Mouse (Mus musculus): Measurements from ENCODE around the gene Cald1.

Cald1 gene

DNA sequence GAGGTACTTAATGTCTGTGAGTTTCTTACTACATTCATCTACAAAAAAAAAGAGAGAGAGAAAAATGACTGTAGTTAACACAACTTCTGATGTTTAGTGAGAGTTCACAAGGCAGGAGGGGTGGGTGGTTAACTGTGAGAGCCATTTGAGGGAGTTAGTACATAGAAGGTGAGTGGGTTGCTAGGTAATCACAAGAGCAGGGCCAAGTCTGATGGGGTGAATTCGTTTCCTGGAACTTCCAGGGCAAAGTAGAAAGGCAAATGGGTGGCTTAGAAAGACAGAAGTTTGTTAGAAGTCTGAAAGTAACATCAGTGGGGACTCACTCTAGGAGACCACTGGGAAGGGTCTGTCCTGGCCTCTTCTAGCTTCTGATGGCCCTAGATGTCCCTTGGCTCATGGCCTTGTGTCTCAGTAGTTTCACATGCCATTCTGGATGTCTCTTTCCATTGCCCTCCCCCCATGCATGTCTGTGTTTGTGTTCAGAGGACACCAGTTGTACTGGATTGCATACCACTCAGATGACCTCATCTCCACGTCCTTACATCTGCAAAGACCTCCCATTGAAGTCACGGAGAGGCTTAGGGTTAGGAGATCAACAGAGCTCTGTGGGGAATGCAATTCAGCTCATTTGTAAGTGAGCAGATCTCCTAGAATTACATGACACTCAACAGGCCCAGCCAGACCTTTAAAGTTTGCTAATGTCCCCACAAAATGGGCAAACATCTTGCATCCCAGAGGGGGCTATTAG lies 118.8 kb downstream of the Cald1 start:
- DNase-seq (ENCODE audit: low read depth, low spot score): no peak

DNA sequence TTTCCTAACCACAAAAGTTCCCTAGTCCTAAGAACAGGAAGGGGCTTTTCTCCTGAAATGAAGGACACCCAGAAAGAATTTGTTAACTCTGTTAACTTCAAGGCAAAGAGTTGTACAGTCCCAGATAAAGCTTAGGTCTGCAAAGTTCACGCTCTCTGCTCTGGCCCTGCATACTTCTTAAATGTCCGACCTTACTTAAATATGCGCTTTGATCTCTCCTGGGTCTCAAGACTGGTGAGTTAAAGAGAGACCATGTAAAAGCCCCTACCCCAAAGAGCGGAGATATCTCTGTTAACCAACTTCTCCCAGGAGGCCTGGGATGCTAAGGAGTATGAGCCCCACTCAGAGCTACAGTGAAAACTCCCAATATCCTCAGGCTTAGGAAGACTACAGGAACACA lies 119.4 kb downstream of the Cald1 start:
- no peak for DNase-seq (ENCODE audit: low read depth, low spot score)

DNA sequence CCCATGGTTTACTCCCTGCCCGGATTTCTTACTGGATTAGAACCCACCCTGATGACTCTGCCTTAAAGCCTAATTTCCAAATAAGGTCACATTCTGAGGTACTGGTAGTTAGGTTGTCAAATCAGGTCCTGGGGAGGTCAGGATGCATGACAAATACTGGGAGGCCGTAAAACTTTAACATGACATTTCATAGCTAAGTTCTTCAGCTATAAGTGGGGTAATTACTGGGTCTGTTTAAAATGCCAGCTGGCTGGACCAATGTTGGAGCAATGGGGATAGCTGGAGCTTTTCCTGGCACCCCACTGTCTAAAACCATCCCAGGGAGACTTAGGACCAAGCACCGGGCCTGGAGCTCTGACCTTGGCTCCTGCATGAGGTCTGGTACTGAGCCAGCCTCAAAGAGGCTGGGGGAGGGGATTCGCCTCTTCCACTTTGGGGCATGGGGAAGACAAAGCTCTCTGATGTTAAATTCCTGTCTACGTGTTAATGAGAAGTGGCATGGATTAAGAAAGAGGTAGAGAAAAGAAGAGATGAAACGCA lies 120.9 kb downstream of the Cald1 start:
- no peak for DNase-seq (ENCODE audit: low read depth, low spot score)

DNA sequence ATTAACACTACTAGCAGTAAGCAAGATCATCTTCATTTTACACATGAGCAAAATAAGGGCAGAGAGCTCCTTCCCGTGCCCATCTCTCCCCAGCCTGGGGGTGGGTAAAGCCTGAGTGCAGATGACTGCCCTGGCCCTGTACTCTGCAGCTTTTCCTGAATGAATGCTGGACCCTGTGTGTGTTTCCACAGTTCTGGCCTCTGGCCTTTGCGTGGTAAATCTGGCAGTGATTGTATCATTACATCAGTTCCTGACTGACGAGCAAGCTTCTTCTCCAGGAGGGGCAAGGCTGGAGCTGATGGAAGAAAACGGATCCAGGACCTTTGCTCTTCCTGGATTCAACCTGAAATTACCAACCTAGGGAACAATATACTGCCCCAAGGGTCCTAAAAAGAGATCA lies 122.1 kb downstream of the Cald1 start:
- DNase-seq (ENCODE audit: low read depth, low spot score): no peak

DNA sequence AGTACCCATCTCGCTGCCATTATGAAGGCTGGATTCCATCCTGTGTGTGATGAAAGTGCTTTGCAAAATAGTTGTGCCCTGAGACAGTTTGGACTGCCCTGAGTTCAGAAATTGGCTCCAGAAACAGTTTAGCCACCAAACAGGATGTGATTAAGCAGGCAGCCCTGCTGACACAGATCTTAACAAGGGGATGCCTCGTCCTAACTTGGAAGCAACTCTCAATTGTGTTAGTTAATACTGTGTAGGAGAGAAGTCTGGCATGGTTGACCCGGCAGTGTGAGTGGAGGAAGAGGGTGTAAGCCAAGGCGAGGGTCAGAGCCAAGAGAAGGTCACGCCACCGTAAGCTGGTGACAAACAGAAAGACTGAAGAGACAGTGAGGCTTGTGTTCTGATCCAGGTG lies 123.4 kb downstream of the Cald1 start:
- no peak for DNase-seq (ENCODE audit: low read depth, low spot score)

DNA sequence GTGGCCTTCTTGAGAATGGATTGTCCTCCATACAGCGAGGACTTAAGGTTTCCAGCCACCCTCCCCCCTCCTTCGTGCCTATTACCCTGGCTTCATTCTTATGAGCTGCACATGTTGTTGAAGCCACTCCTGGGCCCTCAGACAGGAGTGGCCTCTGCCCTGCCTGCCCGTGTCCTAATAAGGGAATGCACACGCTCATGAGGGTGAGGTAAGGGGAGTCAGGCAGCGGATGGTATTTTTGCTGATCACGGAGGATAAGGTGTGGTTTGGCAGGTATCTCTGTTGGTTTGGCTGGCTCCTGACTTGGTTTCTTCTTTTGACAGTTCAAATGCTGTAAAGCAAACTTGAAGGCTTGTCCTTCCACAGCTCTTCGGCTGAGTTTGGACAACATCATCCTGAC lies 124.4 kb downstream of the Cald1 start:
- no peak for DNase-seq (ENCODE audit: low read depth, low spot score)

DNA sequence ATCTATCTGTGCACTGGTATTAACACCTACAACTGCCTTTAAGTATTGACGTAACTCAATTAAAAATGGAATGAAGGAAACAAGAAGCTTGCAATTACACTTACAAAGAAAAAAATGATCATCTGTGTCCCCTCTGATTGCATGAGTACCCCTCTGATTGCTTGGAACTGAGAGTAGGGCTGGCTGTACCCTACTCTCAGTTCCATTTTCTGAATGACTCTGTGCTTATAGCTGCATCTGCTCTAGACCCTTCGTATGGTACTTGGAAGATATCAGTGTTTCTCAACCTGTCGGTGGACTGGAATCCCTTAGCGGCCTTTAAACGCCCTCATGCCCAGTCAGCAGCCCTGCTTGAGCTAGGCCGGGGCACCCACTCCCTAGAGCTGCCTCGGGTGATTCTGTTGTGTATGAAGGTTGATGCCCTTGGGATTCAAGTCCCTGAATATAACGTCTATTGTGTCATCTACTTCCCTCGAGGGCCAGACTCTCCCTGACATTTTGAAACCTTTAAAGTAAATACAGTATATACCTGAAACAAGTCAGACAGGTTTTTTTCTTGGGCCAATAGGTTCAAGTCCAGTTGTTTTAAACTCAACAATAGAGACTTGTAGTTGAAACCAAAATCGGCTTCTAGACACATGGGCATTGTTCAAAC lies 125.1 kb downstream of the Cald1 start:
- DNase-seq (ENCODE audit: low read depth, low spot score): no peak

DNA sequence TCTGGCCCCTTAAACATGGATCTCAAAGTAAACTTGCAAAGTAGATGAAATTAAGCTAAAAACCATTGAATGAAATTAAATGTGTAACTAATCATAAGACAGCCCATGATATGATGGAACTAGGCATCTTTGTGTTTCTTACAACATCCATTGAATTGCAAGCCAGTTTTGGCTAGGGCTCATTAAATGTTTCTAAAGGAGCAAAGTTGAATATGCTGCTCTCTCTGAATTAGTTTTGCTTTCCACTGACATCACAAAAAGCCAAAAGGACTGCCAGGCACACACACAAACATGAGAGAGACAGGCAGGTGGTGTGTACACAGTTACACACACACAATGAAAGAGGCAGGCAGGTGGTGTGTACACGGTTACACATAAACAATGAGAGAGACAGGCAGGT lies 127.4 kb downstream of the Cald1 start:
- DNase-seq (ENCODE audit: low read depth, low spot score): no peak

DNA sequence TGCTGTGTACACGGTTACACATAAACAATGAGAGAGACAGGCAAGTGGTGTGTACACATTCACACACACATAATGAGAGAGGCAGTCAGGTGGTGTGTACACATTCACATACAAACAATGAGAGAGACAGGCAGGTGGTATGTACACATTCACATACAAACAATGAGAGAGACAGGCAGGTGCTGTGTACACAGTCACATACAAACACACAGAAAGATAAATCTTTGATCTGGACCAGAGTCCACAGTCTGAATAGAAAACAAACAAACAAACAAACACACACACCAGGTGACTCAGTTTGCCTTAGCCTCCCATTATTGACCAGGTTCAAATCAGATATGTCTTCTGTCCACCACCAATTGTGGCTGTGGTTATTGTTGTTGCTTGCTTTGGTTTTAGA lies 127.8 kb downstream of the Cald1 start:
- no peak for DNase-seq (ENCODE audit: low read depth, low spot score)

DNA sequence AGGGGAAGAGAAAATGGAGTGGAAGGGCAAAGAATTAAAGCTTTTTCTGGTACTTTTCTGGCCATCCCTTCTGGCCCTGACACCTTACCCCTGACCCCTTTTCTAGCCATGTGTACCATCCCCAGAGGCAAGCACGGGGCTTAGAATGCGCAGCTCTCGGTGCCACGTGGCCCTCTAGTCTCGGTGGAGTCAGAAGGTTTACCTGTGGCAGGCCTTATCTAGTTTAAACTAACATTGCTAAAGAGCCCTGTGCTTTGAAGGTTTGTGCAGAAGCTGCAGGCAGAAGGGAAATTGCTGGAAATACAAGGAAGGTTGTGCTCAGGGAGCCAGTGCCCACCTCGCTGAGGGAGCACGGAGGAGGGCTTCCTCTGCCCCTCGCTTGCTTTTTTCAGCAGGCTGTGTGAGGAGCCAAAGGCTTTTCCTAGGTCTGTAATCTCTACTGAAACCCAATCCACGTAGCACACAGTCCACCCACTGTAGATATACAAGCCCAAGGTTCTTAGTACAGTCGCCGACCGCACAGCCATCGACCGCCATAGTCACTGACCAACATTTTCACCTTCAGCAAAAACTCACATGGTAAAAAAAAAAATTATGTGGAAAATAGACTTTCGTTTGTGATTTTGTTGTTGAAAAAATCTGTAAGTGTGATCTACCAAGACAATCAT lies 129.2 kb downstream of the Cald1 start:
- DNase-seq (ENCODE audit: low read depth, low spot score): no peak

DNA sequence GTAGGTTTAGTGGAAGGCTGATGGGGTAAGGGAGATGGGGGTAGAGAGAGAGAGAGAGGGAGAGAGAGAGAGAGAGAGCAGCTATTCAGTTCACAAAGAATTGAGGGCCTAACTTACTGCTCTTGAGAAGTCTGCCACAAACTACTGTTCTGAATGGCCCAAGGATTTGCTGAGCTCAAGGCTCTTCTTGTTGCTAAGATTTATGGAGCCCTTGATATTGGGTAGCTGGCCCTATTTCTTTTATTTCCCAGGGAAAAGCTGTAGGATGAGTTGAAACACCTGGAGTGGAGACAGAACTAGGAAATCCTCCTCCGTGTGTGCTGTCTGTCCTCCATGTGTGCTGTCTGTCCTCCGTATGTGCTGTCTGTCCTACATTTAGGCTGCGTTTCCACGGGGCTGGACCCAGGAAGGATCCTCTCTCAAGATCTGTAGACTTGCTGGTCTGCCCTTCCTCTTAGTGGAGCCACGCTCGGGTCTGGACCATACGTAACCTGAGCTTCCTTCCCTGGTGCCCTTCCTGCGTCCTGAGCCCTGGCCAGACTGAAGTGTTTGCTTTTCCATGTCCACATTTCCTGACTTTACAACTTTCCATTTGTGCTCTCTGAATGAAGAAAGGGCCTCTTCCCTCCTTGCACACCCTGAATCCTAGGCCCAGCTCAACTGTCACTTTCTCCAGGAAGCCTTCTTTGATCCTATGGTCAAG lies 131.3 kb downstream of the Cald1 start:
- DNase-seq (ENCODE audit: low read depth, low spot score): no peak

DNA sequence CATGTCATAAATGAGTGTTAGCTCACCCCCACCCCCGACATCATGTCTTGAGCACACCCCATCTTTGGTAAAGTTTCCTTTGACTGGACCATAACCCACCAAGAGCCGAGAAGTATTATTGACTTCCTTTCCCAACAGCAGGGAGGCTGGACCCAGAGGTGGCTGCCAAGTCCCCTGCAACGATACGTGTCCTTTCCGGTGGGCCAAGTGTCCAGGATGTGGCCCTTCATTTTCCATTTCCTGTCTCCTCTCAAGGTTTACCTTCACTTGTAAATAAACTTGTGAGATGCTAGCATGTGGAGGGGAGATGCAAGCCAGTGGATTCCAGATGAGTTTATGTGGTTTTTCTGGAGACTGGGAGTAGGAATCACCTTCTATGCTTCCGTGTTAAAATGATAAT lies 132.7 kb downstream of the Cald1 start:
- no peak for DNase-seq (ENCODE audit: low read depth, low spot score)

DNA sequence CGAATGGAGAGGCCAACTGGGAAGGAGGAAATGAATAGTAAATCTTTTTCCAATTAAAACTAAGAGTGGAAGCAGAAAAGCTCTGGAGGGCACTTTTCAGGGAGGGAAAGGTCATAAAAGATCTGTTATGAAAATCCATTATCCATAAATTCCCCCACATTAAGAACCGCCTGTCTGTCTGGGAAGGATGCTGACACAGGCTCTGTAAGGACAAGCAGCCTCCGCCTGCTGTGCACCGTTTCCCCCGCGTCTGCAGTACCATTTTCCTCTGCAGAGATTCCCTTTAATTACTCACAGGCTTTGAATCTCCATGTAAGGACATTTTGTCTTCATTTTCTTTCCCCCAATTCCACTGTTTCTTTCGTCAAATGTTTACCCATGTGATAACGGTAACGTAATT lies 133.2 kb downstream of the Cald1 start:
- DNase-seq (ENCODE audit: low read depth, low spot score): no peak

DNA sequence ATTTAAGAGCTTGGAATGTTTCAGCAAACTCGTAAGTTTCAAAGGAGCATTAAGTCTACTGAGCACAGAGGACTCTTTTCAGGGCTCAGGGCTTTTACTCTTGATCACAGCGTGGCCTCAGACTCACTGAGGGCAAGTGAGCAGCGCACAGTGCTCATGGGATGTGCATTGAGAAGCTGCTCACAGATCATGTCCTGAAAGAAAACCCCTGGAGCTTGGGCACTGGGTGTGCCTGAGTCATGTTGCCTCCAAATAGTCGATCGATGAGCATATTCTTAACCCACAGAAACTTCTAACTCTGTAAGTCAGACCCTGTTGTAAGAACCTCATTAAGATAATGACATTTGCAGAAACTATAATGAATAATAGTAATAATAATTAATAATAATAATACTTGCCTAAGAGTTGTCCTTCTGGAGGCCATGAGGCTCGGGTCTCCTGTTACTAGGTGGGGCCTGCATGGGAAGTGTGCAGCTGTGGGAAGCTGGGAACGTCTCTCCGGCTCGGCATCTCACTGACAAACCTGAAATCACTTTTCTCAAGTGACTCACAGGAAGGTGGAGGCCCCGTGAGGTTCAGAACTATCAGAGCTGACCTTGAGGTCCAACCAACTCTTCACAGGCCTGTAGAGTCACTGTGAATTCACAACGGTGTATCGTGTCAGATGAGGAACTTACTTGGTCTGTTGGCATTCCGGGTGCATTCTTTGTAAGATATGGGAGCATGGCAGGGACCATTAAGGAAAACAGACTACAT lies 136.8 kb downstream of the Cald1 start:
- no peak for DNase-seq (ENCODE audit: low read depth, low spot score)

DNA sequence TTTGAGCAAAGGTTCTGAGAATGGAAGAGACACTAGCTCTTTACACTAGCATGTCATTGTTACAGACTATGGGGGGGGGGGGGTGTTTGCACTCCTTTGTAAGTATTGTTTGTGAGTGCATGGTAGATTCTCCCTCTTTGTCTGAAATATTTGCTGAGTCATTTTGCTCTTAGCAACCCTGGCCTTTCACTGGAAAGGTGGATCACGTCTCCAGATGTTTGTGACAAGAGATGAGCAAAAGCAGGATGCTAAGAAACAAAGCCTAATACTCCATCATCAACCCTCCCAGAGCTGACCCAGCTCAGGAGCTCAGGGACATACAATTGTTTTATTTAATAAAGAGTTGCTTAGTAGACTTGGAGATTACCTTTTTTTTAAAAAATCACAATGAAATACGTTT lies 138.6 kb downstream of the Cald1 start:
- DNase-seq (ENCODE audit: low read depth, low spot score): no peak

DNA sequence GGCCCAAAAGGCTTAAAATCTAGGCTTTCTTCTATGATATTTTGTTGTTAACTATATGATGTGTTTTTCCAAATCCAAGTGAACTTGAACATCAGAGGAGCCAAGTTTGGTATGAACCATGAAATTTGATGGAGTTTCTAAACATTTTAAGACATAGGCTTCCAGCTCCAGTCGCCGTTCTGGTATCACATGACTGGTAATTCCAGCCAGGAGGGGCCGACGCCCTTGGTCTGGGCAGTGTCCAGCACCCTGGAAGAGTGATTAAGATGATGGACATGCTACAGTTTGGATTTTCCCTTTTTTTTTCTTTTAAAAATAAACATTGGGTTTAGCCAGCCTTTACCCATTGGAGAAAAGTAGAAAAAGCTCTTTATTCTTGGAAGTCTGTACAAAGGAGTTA lies 145.6 kb downstream of the Cald1 start:
- DNase-seq (ENCODE audit: low read depth, low spot score): no peak

DNA sequence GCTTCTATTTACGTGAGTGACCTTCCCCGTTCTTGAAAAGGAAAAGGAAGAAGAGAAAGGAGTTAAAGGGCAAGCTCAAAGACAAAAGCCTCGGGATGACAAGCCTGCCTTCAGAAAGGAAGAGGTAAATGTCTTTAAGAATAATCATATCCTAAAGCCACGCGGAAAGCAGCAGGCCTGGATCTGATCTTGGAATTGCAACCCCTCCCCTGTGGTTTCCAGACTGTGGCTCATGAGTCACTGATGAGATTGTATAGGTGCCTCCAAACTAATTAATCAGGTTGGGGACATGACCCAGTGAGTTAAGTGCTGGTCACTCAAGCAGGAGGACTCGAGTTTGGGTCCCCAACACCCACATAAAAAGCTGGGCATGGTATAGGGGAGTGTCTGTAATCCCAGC lies 149.5 kb downstream of the Cald1 start:
- no peak for DNase-seq (ENCODE audit: low read depth, low spot score)

DNA sequence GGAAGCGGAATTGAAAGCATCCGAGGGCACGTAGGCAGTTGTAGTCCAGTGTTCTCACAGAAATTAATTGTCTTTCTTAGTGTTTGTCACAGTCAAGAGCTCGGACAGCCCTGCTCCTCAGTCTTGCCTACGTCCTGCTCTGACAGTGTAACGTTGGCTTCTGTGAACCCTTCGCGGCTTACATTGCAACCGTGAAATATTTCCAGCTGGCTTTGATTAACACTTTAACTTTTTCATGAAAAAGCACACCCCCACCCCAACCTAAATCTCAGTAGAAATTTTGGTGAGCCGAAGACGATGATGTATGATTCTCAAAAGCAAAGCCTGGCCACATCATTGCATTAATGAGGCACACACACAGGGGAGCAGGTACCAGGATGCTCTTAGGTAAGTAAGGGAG lies 150.3 kb downstream of the Cald1 start:
- no peak for DNase-seq (ENCODE audit: low read depth, low spot score)

DNA sequence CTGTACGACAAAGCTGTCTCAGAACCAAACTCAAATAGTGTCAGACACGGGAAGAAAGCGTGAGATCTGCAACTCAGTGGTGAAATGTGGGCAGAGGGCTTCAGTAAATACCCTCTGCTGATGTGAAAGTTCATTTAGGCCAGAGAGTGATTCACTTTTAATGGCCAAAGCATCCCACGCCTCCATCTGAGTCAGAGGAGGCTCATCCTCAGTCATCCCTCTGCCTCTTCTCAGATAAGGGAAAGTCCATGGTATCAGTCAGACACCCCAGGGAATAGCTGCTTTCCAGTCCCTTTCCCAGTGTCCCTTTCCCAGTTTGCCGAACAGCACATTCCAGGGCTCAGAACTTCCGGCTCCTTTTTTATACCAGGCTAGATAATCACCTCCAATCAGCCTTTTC lies 151.2 kb downstream of the Cald1 start:
- no peak for DNase-seq (ENCODE audit: low read depth, low spot score)

DNA sequence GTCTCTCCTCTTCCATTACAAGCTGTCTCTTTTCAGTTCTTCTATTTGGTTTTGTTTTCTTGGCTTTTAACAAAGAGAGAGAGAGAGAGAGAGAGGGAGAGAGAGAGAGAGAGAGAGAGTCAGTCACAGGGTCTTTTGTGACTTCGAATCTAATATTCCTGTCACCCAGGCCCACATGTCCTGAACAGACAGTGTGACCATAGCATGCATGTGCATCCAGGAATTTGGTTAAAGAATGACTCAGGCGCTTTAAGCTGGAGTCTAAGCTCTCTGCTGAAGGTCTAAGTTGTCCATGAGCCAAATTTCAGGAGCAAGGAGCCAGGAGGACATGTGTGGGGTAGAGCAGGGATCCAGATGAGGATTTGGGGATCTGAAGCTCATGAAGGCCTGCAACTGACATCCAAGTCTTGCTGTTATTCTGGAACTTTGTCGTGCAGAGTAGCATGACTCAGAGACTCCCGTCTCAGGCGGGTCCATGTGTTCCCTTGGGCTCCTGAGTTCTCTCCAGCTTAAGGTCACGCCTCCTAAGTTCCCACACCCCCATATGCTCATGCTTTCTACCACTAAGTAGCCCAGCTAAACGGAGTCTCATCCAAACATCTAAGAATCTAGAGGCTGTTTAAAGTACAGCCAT lies 152.3 kb downstream of the Cald1 start:
- no peak for DNase-seq (ENCODE audit: low read depth, low spot score)

DNA sequence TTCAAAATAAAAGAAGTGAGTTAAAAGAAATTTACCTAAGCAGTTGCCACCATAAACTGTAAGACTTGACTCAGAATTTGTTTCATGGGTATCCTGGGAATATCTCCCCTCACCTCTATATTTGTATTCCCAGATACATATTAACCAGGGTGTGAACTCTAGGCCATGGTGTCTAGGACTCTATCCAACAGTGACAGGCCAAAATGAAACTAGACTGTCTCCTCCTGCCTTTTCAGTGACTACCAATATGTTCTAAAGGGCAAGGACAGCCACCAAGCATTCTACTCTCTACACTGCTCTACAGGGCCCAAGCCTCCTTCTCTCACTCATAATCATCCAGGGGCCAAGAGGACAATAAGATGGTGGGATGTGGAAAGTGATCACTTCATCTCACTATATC lies 153.3 kb downstream of the Cald1 start:
- DNase-seq (ENCODE audit: low read depth, low spot score): no peak

Measured in brain, embryonic 18.5 days (tissue).